Mouse (Mus musculus) B cell, adult 62 days (primary cell): Measurements from ENCODE around the gene Olfr473. TPM values are rescaled to one million over a fixed set of nuclear protein-coding genes. Genes with fewer than 3 reads are reported as not detected.

ENCODE experiments used
- total RNA-seq: library from RNA; stranded (reverse); gene quantifications from 4 replicates; pipeline ENCODE4 v1.2.4, GENCODE M21; 2023

The Olfr473 gene
- not detected in 4 replicates for total RNA-seq

GRCm38 (mm10) chr7:107930146-107930545 lies at the start of gene Olfr473:
Gene Olfr473, plus strand, starts transcription at chr7:107930446.

GRCm38 (mm10) chr7:107897602-107898001 lies 32.6 kb upstream of the Olfr473 start, which contains the start of gene Olfr472:
Gene Olfr472, plus strand, starts transcription at chr7:107897902.

GRCm38 (mm10) chr7:107954343-107954742 lies 24.1 kb downstream of the Olfr473 start, which contains the start of gene Olfr474:
Gene Olfr474, plus strand, starts transcription at chr7:107954643.

GRCm38 (mm10) chr7:107964503-107964902 lies 34.3 kb downstream of the Olfr473 start, which contains the start of gene Olfr476:
Gene Olfr476, plus strand, starts transcription at chr7:107964803.

Other genes with a start within 250 kb of the Olfr473 start
- gene Cyb5r2, start 172.4 kb upstream of the Olfr473 start, total RNA-seq: not detected in 4 replicates
- gene Ovch2, start 129.2 kb upstream of the Olfr473 start, total RNA-seq: not detected in 4 replicates
- not detected in 4 replicates for gene Olfr467, start 118.2 kb upstream of the Olfr473 start, total RNA-seq
- not detected in 4 replicates for gene Olfr469, start 104.9 kb upstream of the Olfr473 start, total RNA-seq
- gene Olfr470, start 83.0 kb upstream of the Olfr473 start, total RNA-seq: not detected in 4 replicates
- 0.09 to 0.14 TPM in 2 of 4 replicates, not detected in the others for gene Olfr472, start 32.5 kb upstream of the Olfr473 start, total RNA-seq
- gene Olfr474, start 24.2 kb downstream of the Olfr473 start, total RNA-seq: not detected in 4 replicates
- gene Olfr476, start 34.4 kb downstream of the Olfr473 start, total RNA-seq: not detected in 4 replicates
- not detected in 4 replicates for gene Olfr477, start 56.2 kb downstream of the Olfr473 start, total RNA-seq
- not detected in 4 replicates for gene Olfr478, start 103.5 kb downstream of the Olfr473 start, total RNA-seq
- gene Olfr479, start 120.2 kb downstream of the Olfr473 start, total RNA-seq: not detected in 4 replicates
- not detected in 4 replicates for gene Olfr480, start 136.9 kb downstream of the Olfr473 start, total RNA-seq
- gene Olfr481, start 149.4 kb downstream of the Olfr473 start, total RNA-seq: not detected in 4 replicates
- 0.77 to 1.7 TPM (median 1.5 TPM) in 4 replicates for gene Olfr482, start 167.1 kb downstream of the Olfr473 start, total RNA-seq
- gene Olfr483, start 170.4 kb downstream of the Olfr473 start, total RNA-seq: not detected in 4 replicates
- not detected in 4 replicates for gene Olfr484, start 197.0 kb downstream of the Olfr473 start, total RNA-seq
- gene Olfr485, start 229.4 kb downstream of the Olfr473 start, total RNA-seq: not detected in 4 replicates
- not detected in 4 replicates for gene Olfr486, start 242.3 kb downstream of the Olfr473 start, total RNA-seq